11 mouse cellular contexts compared by ENCODE assay signal in the genomic region with DNA sequence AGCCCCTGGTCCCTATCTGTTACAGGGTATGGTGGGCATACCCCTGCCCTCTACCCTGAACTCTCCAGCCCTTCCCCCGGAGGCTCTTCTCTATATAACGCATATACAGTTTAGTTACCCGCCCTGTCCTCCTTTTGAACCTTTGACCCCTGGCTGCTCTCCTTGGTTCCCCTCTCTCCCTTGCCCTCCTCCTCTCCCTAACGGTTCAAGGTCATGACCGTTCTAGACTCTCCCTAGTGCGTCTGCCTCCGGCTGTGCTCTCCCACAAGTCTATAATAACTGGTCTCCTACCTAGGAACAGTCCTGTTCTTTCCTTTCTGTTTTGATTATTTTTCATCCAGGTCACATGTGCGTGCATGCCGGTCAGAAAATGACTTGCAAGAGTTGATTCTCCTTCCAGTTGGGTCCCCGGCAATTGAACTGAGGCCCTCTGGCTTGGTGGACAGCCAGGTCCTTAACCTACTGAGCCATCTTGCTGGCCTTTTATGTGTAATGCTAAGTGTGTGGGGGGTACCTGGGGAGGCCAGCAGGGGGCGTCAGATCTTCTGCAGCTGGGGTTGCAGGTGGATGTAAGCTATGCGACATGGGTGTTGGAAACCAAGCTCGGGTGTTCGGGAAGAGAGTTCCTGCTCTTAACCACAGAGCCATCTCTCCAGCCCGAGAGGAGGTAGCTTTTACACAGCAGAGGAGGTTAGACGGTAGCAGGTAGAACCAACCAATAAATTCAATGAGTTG. TPM values are rescaled to one million over a fixed set of nuclear protein-coding genes. Genes with fewer than 3 reads are reported as not detected.
DNase-seq lines count a peak whose midpoint lies in the region; ATAC-seq and TF ChIP-seq lines count a peak whose summit lies in the region.
"Had no signal": no experiment of that assay in that cellular context is flagged by ENCODE, and none has a peak within 500 bp of the region (broad histone marks: within the 10 kb centered on the region; RNA-seq: fewer than 3 reads in every experiment).

No protein-coding gene starts in this region.

- no peak for ATAC-seq in forebrain, embryonic 15.5 days (replicated peaks)

- peaks cover 14% of the 10 kb centered on the region; the same call in 1 of the 2 replicates for H3K36me3 ChIP-seq in E14TG2a.4 (ENCODE audit: insufficient read depth, low read length)
- no peaks in the 10 kb centered on the region for H3K36me3 ChIP-seq in forebrain, embryonic 15.5 days
- H3K36me3 ChIP-seq: hindbrain, embryonic 15.5 days; midbrain, embryonic 12.5 days had no signal

- H3K27ac ChIP-seq in bone marrow, adult 2 months (ENCODE audit: control insufficient read depth, insufficient read depth, low read depth, low read length, poor library complexity) = no peak overlapping the region
- no peak overlapping the region for H3K27ac ChIP-seq in forebrain, embryonic 15.5 days (replicated peaks)
- H3K27ac ChIP-seq: hindbrain, embryonic 15.5 days; midbrain, embryonic 12.5 days had no signal

- peak; percentile 22 for DNase-seq in left cerebral cortex, postnatal 4 days
- DNase-seq in left cerebral cortex, postnatal 10 days (ENCODE audit: extremely low spot score in 1 of 2, low spot score in 2 of 2) = no peak
- peak; percentile 40 for DNase-seq in retina, embryonic 14.5 days (ENCODE audit: low spot score)
- DNase-seq in left cerebral cortex, postnatal 36 days (ENCODE audit: low spot score in 2 of 2) = no peak
- DNase-seq in urinary bladder, postnatal 36 days (ENCODE audit: low spot score in 2 of 2) = no peak
- DNase-seq: adrenal gland, adult 8-10 months had no signal

- H3K9me3 ChIP-seq in E14TG2a.4 (ENCODE audit: low read length) = no peaks in the 10 kb centered on the region
- H3K9me3 ChIP-seq in forebrain, embryonic 15.5 days = no peaks in the 10 kb centered on the region
- H3K9me3 ChIP-seq: hindbrain, embryonic 15.5 days; midbrain, embryonic 12.5 days had no signal

- peaks cover 14% of the 10 kb centered on the region for H3K27me3 ChIP-seq in E14TG2a.4 (ENCODE audit: insufficient read depth, low read length)
- no peaks in the 10 kb centered on the region for H3K27me3 ChIP-seq in forebrain, embryonic 15.5 days
- H3K27me3 ChIP-seq: hindbrain, embryonic 15.5 days had no signal

- 79% methylated on average over 16 of the region's 16 CpGs for WGBS in bone marrow, adult 2 months
- 81% methylated on average over 16 of the region's 16 CpGs for WGBS in forebrain, embryonic 15.5 days

- peak overlapping the region; percentile 86; the same call in 1 of the 2 replicates for H3K4me3 ChIP-seq in E14TG2a.4 (replicated peaks; ENCODE audit: low read length)
- H3K4me3 ChIP-seq in bone marrow, adult 2 months (replicated peaks; ENCODE audit: control insufficient read depth, low read depth, low read length) = no peak overlapping the region
- H3K4me3 ChIP-seq in forebrain, embryonic 15.5 days = no peak overlapping the region
- H3K4me3 ChIP-seq: hindbrain, embryonic 15.5 days; midbrain, embryonic 12.5 days had no signal

- H3K9ac ChIP-seq in forebrain, embryonic 15.5 days (replicated peaks) = no peak overlapping the region
- H3K9ac ChIP-seq: hindbrain, embryonic 15.5 days; midbrain, embryonic 12.5 days had no signal

- peak; percentile 83 for TF ChIP-seq CTCF in E14TG2a.4 (conservative IDR thresholded peaks at IDR 0.05; ENCODE audit: low read length)
- peak; percentile 52; the same call in 1 of the 2 replicates for TF ChIP-seq CTCF in bone marrow, adult 2 months (IDR thresholded peaks at IDR 0.05; ENCODE audit: control insufficient read depth, insufficient read depth, low read length)

- H3K4me2 ChIP-seq in forebrain, embryonic 15.5 days (replicated peaks) = no peak overlapping the region
- H3K4me2 ChIP-seq: hindbrain, embryonic 15.5 days; midbrain, embryonic 12.5 days had no signal

- peaks cover 86% of the 10 kb centered on the region for H3K4me1 ChIP-seq in E14TG2a.4 (replicated peaks; ENCODE audit: low read depth, low read length)
- no peaks in the 10 kb centered on the region for H3K4me1 ChIP-seq in bone marrow, adult 2 months (ENCODE audit: control insufficient read depth, insufficient read depth, low read length)
- peaks cover 22% of the 10 kb centered on the region for H3K4me1 ChIP-seq in forebrain, embryonic 15.5 days

- intact Hi-C loops in left cerebral cortex, postnatal 4 days (cut with DNase I) = no loop called here
- intact Hi-C loops in left cerebral cortex, postnatal 10 days (cut with DNase I) = loop anchor here (10.0 kb wide), 1 partner anchor 66 kb away; no protein-coding TSS in a partner anchor
- intact Hi-C loops in left cerebral cortex, postnatal 36 days (cut with DNase I) = no loop called here

- TF ChIP-seq POLR2A in bone marrow, adult 2 months (IDR thresholded peaks at IDR 0.05; ENCODE audit: borderline replicate concordance, control insufficient read depth, low read depth, low read length) = no peak

RNA-seq across cellular contexts. Expression of gene Pmepa1, which starts 2.7 kb away (rescaled TPM):
- 10 to 100 TPM; 32.7 to 45.3 TPM for total RNA-seq in left cerebral cortex, postnatal 4 days (2021)
- total RNA-seq in left cerebral cortex, postnatal 10 days (2021) = 10 to 100 TPM; 40.5 to 44.0 TPM
- 2.5 and 12.5 TPM in 2 replicates for polyA plus RNA-seq in bone marrow, adult 2 months (2011; ENCODE audit: insufficient read depth, insufficient read length, low replicate concordance, missing spikeins)
- 6.8 and 7.5 TPM in 2 replicates for polyA plus RNA-seq in forebrain, embryonic 15.5 days (2015; fragmentation: Nextera tagmentation; extraction: Ambion mirVana)
- total RNA-seq in left cerebral cortex, postnatal 36 days (2021) = 10 to 100 TPM; 38.2 to 50.7 TPM

Comparison
In these comparisons a context has a peak if more than half of its experiments do, and no peak if none do; other contexts are left out.
1. DNase-seq: peak in left cerebral cortex, postnatal 4 days (single experiment) and retina, embryonic 14.5 days (single experiment); none in left cerebral cortex, postnatal 10 days (0 of 2), left cerebral cortex, postnatal 36 days (0 of 2) and urinary bladder, postnatal 36 days (0 of 2).